Mouse (Mus musculus) kidney, postnatal 10 days (tissue): ENCODE results near the gene Mylk.

Source experiments
- DNase-seq: peaks from one replicate; pipeline ENCODE4 v3.0.0; 2021; ENCODE audit warnings: mixed read lengths

The Mylk gene

DNA sequence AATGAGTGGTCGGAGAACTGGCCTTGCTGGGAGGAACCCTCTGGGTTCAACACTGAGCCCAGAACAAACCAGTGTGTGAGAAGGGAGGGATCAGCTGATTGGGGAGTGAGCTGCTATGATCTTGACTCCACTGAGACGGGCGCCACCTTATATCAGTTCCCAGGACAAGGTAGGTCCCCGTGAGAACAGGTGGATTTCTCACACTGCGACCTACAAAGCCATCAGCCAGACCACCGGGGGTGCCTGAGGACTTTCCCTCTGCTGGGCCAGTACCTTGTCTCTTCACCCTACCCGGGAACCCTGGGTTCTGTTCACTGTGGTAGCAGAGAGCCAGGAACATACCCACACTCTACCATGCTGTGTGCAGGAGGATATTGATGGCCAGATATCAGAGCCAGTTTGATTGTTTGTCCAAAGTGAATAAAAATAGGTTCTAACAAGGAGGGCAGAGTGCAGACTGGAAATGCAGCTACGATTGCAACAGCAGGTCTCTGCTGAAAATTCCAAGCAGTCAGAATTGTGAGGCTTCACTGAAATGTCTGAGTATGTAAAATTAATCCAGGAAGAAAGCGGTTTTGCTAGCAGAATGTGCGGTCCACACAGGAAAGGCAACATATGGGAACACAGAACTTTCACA lies 248.8 kb downstream of the Mylk start:
- DNase-seq = no peak

DNA sequence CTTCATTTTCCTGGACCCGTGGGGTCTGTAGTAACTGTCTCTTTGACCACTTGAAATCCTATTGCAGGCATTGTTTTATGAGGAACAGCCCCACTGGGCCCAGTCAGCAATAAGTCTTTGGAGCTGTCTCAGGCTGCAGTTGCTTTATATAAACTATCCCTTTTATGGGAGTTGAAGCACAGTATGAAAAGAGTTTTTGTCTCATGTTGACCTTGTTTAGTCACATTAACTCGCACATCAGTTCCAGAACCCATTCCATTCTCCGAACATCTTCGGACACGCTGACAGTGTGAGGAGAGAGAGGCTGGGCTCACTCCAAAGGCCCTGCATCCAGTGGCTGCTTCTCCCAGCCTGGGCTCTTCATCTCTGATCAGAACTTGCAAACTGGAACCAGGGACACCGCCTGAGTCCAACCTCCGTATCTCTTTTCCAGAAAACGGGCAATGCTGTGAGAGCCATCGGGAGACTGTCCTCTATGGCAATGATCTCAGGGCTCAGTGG lies 249.7 kb downstream of the Mylk start:
- peak; percentile 49 for DNase-seq

DNA sequence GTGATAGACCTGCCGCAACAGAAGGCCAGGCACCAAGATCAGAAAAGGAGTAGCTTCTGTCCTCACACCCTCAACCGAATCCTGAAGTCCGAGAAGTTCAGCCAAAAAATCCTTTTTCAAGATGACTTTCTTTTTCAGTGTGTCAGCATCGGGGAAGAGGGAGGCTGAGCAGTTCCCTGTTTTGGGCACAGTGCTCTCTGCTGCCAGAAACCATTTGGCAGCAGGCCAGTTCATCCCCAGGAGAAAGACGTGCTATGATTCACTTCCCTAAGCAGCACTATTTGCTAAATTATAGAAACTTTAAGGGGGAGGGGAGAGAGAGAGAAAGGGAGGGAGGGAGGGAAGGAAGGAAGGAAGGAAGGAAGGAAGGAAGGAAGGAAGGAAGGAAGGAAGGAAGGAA lies 251.1 kb downstream of the Mylk start:
- DNase-seq = peak; percentile 82

DNA sequence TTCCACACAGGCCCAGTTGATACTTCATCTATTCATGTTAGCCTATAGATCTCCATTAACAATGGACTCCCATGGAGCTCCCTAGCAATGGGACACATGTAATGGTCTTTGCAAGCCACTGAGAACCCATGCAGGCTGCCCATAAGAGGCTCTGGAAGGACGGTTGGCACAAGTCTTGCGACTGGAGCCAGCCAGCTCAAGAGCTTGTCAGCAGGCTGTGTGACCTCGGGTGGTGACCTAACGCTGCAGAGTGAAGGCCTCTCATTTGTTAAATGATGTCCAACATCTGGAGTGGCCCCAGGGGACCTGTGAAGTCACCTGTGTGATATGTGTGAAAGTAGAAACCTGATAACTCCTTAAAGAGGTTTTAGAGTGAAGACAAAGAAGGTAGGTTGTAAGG lies 252.0 kb downstream of the Mylk start:
- no peak for DNase-seq

DNA sequence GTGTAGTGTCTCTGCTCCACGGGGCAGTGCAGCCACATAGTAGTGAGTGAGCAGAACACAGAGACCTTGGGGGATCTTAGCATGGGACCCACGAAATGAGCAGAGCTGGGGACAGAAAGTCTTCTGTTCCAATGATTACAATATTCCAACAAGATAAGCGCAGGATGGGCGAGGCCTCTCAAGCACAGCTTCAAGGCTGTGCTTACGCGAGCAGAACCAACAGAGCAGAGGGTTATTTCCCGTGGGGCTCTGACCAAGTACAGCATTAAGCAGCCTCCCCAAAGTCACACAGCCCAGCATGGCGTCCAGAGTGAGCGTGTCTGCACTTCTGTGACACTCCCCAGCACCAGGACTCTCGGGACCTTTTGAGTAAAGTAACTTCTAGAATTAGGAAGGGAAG lies 252.6 kb downstream of the Mylk start:
- no peak for DNase-seq

DNA sequence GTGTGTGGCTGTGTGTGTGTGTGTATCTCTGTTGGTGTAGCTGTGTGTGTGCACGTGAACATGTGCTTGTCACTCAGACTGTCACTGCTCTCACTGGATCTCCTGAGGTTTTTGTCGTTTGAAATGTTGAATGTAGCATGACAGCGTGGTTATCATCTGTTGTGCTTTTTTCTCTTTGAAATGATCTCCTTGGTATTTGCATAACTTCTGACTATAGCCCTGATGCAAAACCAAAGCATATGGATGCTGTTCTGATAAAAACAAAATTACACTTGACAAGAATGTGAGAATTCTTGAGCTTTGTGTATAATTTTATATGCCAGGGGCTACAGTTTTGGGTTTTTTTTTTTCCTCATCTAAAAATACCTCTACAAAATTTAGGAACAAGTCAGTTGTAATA lies 254.0 kb downstream of the Mylk start:
- DNase-seq = no peak

DNA sequence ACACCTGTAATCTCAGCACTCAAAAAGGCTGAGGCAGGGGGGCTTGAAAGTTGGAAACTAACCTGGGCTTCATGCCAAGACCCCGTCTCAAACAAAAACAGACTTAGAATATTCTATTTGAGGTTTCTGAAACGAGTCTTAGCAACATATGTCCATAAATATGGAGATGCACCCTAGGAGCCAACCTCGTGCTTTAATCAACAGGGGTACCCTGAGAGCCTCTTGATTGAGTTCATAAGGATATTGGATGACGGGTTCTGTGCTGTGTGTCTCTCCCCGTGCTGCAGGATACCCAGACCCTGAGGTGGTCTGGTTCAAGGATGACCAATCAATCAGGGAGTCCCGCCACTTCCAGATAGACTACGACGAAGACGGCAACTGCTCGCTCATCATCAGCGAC lies 255.0 kb downstream of the Mylk start:
- no peak for DNase-seq

DNA sequence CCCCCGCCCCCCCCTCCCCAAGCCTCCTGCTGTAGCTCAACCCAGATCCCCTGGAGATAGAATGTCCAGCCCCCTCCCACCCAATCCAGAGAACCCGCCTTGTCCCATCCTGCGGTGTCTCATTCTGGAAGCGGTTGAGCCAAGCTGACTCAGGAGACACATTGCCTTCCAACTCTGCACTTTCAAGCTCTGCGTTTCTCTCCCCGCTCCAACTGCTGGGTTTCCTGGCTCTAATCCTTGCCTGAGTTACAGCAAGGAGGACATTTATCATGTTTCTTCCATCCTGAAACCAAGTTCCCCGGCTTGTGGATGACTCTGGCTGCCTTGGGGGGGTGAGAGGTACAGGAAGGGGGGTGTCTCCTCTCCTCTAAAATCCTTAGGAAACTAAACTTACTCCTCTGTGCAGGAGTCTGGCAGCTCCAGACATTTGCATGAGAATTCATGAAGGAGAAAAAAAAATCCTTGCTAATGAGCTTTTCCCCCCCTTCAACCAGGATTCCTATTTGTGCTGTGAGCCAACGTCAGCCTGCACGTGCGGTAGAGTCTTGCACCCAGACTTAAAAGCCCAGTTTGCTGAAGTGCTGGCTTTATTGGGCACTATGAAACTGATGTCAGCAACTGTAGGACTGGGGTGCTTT lies 256.0 kb downstream of the Mylk start:
- DNase-seq = peak; percentile 33

DNA sequence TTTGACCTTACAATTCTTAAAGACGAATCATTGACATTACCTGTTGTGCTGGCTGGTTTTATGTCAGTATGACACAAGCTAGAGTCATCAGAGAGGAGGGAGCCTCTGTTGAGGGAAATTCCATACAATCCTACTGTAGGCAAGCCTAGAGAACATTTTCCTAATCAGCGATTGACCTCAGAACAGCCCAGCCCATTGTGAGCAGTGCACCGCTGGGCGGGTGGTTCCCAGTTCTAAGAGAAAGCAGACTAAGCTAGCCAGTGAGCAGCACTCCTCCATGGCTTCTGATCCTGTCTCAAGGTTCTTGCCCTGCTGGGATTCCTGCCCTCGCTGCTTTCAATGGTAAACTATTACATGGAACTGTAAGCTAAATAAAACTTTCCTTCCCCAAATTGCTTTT lies 259.3 kb downstream of the Mylk start:
- DNase-seq = no peak

DNA sequence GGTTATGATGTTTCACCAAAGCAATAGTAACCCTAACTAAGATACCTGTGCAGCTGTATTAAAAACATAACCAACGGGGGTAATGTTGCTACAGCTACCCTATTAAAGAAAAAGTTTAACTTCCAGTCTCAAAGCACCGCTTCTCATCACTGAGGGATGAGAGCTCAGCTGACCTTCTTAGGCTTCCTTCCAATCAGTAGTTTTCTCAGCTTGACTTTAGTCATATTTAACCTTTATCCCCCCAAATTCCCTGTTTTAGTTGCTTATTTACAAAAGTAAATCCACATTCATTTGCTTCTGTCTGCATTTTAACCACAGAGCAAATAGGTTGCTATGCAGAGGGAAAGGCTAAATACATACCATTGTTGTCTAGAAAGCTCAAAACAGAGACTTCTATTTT lies 259.7 kb downstream of the Mylk start:
- no peak for DNase-seq

DNA sequence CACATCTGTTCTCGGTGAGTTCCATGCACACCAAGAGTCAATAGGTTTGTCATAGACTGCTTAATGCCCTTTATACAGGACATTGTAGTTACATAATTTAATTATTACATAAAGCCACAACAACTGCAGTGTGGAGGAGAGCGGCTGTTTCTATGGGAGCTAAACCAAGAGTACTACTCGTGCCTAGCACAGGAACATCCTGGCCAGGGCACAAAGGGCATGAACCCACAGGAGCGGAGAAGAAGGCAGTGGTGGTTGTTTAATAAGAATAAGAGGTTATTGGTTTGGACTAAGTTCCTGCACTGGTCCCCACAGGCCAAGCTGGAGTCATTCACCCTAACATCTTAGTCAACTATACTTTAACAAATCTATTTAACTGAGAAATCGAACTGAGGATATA lies 261.2 kb downstream of the Mylk start:
- no peak for DNase-seq

DNA sequence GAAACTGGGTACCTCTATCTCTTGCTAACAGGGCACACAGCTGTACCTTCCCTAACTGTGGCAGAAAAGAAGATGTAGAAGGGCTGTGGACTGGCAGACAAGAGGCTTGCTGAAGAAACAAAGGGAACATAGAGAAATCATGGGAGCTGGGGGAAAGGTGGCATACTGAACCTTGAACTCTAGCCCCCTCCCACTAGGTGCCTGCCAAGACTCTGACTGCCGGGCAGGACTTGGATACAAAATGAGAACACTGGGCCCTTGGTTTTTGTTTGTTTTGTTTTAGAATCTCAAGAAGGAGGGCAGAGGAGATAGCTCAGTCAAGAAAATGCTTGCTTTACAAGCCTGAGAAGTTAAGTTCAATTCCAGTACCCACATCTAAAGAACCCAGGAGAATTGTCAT lies 262.4 kb downstream of the Mylk start:
- DNase-seq = no peak

DNA sequence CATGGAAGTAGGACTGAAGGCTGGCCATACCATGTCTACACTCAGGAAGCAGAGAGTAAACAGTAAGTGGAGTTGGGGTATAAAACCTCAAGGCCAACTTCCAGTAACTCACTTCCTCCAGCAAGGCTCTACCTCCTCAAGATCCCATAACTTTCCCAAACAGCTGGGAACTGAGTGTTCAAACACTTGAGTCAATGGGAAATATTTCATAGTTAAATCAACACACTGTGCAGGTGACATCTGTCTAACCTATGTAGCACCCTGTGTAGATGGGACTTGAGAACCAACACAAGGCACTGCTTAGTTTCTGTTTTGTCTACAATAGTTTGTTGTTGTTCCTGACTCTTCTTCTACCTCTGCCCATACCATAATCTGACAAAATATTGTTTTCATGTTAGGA lies 263.4 kb downstream of the Mylk start:
- no peak for DNase-seq

DNA sequence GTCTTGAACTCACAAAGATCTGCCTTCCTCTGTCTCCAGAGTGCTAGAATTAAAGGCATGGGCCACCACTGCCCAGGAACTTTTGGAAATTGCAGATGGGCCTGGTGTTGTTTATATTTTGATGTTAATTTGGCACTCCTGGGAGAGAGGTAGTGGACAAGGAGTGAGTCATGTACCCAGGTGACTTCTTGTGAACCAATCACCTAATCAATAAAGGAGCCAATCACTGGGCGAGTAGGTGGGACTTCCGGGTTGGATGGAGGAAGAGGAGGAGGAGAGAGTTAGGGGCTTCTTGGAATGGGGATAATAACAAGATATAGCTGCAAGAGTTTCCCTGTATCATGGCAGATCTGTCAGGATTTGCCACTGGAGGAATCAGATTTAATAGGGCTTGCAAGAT lies 268.5 kb downstream of the Mylk start:
- DNase-seq = no peak

DNA sequence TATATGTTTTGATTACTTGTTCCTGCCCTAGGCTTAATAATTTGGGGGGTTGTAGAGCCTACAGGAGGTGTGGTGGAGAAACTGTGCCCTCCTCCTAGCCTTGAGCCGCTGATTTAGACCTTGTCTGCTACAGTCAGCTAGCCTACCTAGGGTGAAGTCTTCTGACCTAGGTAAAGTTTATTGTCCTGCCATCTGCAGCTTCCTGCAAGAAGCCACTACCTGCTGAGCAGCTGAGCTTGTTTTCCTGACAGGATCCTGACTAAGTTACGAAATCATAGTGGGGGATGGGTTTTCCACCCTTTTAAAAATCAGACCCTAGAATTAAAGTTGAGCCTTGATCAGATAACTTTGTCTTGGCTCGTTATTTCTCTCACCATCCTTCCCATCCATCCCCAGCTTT lies 271.5 kb downstream of the Mylk start:
- DNase-seq = no peak

DNA sequence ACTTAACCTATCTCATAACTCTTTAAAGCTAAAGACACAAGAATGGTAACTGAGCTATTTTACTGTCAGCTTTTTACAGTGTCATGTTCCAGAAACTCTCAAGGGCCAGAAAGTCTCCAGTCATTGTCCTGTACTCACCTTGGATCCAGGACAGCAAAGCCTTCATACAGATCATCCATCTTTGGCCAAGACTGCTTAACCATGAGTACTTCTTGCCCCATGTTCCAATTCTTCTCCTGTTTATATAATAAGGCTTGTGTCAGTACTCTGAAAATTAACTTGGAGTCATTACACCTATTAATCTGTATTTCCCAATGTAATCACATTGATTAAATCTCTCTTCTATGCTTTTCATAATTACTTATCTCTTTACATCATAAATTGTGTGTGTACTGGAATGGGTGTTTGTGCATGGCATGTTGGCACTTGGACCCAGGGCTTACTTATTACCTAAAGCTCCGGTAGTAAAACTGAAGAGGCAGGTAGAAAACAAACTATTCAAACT lies 273.5 kb downstream of the Mylk start:
- no peak for DNase-seq

DNA sequence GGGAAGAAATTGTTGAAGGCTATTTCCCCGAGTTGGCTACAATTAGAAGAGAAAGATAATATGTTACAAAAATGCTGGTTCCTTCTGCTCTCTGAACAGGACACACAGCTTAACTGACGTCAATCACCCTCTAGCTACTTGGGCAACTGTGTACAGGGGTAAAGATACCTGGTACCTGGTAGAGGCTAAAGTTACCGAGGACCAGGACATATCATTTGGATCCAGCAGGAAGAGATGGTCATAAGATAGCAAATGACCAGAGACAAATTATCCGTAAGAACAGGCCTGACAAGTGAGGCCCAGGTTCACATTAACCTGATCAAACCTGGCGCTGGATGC lies 276.9 kb downstream of the Mylk start:
- no peak for DNase-seq

DNA sequence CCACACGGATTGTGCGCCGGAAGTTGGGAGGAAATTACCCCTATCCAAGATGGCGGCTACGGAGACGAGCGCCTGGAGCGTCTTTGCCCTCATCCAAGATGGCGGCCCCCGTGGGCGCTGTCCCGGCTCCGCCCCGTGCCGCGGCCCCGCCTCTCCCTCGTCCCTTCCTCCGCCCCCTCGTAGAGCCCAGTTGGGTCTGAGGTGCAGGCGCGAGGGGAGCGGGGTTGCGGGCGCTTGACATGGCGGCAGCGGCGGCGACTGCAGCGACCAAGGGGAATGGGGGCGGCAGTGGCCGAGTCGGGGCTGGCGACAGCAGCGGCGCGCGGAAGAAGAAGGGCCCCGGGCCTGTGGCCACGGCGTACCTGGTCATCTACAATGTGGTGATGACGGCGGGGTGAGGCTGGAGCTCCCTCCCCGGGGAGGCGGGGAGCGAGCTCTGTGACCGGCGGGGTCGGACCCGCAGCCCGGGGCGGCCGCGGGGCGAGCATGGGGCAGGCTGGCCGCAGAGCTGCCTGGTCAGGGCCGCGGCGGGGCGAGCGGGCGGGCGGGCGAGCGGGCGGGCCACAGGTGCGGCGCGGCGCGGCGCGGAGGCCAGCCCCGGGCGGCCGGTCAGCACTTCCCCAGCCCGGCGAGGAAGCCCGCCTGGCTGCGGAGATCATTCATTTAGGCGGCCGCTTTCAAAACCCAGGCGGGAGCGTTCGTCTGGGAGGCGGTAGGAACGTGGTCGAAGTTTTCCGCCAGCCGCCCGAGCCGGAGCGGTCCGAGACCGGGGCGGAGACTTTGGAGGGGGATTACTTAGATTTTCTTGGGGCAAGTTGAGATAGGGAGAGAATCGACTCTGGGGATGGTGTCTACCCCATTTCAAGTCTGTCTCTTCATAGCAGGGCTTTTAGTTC lies 277.5 kb downstream of the Mylk start, which contains the start of gene Hacd2:
TSS of gene Hacd2 (plus strand) at position 187 of the 896 bp plus-strand sequence.
- DNase-seq = peak; percentile 97

DNA sequence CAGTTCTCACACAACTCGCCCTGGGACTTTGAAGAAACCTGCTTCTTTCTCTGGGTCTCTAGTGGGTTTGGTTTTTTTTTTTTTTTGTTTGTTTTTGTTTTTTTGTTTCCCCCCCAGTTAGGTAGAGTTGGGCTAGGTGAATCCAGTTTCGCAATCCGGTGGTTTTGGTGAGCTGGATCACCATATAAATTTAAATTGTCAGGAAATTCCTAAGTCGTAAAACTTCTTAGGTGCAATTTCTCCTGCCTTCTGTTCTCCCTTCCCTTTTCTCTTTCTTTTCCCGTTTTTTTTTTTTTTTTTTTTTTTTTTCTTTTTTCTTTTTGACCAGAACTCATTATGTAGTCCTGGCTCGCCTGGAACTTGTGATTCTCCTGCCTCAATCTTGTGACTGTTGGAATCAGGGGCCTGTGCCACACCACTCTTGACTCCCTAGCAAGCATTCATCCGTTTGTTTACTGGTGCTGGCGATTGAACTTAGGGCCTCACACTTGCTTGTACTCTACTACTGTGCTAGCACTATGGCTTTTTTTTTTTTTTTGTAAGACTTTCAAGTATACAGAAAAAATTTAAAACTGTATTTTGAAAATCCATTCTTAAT lies 278.2 kb downstream of the Mylk start:
- DNase-seq = no peak

DNA sequence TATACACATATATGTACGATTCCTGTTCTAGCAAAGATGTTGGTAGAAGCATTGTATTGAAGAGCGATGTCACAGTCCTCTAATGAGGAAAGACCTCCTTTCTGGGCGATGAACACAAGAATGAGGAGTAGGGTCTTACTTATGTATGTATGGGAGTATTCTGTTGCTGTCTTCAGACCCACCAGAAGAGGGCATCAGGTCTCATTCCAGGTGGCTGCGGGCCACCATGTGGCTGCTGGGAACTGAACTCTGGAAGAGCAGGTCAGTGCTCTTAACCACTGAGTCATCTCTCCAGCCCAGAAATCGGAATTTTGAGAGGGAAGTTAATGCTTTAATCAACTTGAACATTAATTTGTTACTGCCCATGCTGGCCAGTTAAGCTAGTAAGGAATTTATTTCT lies 279.3 kb downstream of the Mylk start:
- DNase-seq = no peak

DNA sequence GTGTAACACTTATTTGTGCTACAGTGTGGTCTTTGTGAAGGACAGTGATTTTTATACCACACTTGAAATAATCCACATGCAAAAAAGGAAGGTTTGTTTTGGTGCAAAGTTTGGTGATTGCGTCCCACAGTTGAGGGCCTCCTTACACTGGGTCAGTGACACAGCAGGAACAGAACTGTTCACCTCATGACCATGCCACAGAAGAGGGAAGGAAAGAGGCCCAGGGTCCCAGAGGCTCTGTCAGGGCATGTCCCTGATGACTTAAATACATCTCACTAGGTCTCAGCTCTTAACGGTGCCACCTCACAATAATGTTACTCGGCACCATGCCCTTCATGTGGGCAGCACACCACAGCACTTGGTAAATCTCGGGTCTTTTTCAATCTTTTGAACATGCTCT lies 280.3 kb downstream of the Mylk start:
- no peak for DNase-seq

DNA sequence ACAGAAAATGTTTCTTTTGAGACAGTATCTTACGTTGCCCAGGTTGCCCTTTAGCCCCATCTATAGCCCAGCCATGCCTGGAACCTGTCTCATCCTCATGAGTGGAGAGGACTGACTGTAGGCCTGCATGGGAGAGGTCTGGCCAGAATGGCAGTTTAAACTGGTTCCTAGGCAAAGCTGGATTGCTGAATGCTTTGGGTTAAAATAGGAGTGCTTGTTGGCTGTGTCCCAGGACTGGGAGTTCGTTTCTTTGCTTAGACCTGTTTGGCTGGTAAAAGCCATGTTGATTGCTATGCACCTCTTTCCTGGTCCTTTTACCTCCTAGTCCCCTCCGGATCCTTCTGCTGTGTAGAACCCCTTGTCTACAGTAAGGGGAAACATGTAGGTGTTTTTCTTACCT lies 288.2 kb downstream of the Mylk start:
- DNase-seq = peak; percentile 21
